Mouse (Mus musculus) hindbrain, embryonic 11.5 days (tissue): ENCODE measurements around the gene 1700001P01Rik. TPM values are rescaled to one million over a fixed set of nuclear protein-coding genes. Genes with fewer than 3 reads are reported as not detected.

Experiments
- ATAC-seq: fragments of 200-750 bp; cut with Nextera tagmentation; 2 replicates; pipeline ENCODE4 v1.8.0; 2017; ENCODE audit warnings: mild to moderate bottlenecking, moderate TSS enrichment, moderate library complexity; ENCODE audit not compliant: low FRiP score
- DNase-seq: peaks from one replicate; pipeline ENCODE4 v3.0.0-alpha.2; 2015; ENCODE audit warnings: low spot score
- H3K27ac ChIP-seq: fragments of 300-500 bp; sonication (generic); 2 replicates; pipeline ENCODE4 v1.5.1; 2014; ENCODE audit warnings: mild to moderate bottlenecking, low read depth, low read length
- H3K27me3 ChIP-seq: fragments of 300-500 bp; sonication (generic); 2 replicates; pipeline ENCODE4 v1.6.1; 2014; ENCODE audit warnings: mild to moderate bottlenecking, low read length, moderate library complexity, mixed read lengths; ENCODE audit not compliant: control insufficient read depth, insufficient read depth
- H3K36me3 ChIP-seq: fragments of 300-500 bp; sonication (generic); 2 replicates; pipeline ENCODE4 v1.6.1; 2014; ENCODE audit warnings: mild to moderate bottlenecking, low read length, moderate library complexity, mixed read lengths; ENCODE audit not compliant: control insufficient read depth, insufficient read depth
- H3K4me1 ChIP-seq: fragments of 300-500 bp; sonication (generic); replicated peaks from 2 replicates; pipeline ENCODE4 v1.6.1; 2014; ENCODE audit warnings: low read length, mixed read lengths; ENCODE audit not compliant: control insufficient read depth, insufficient read depth
- H3K4me2 ChIP-seq: fragments of 300-500 bp; sonication (generic); replicated peaks from 2 replicates; pipeline ENCODE4 v1.6.1; 2014; ENCODE audit warnings: mild to moderate bottlenecking, low read depth, low read length
- H3K4me3 ChIP-seq: fragments of 300-500 bp; sonication (generic); 2 replicates; pipeline ENCODE4 v1.5.1; 2014; ENCODE audit warnings: low read depth, low read length
- H3K9ac ChIP-seq: fragments of 300-500 bp; sonication (generic); 2 replicates; pipeline ENCODE4 v1.6.1; 2014; ENCODE audit warnings: low read depth, low read length
- H3K9me3 ChIP-seq: fragments of 300-500 bp; sonication (generic); 2 replicates; pipeline ENCODE4 v1.6.1; 2016; ENCODE audit warnings: low read length; ENCODE audit not compliant: control insufficient read depth
- WGBS: fragments of 180-500 bp; shearing (Covaris S2); extraction: QIAGEN DNeasy Blood & Tissue Kit; methylation state at CpG from one replicate; pipeline ENCODE4 v1.1.7; 2014; 5-methylcytosine and 5-hydroxymethylcytosine counted together
- polyA plus RNA-seq: library from polyadenylated mRNA; unstranded; fragments of >200 nt; fragmentation: Nextera tagmentation; extraction: Ambion mirVana; gene quantifications from 2 replicates; pipeline ENCODE4 v1.2.1, GENCODE M21; 2014

The 1700001P01Rik gene
- polyA plus RNA-seq, 1 experiment from 2014 or later: 0.39 TPM

DNA sequence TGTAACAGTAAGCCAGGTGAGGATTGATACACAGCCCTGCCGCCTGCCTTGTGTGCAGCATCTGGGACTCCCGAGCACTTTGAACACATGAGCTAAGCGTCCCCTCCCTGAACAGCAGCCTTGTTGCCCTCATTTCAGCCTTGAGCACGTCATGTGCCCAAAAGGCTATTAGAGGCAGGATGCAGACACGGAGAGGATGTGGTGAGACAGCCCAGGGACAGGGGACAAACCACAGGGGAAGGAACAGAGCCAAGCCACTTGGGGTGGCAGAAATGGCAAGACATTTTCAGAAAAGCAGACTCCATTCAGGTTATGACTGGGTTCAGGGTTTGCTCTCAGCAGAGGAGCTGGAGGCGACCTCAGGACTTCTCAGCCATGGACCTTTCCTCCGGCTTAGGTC, 47.4 kb downstream of the 1700001P01Rik start:
- Histone ChIP-seq H3K9me3 (no peaks in the 10 kb centered on the region), H3K9ac (no peak overlapping the region), H3K4me3 (no peak overlapping the region), H3K4me2 (no peak overlapping the region), H3K36me3 (0 out of 2 replicates have a peak, but pooled peaks cover 2% of the 10 kb centered on the region), H3K27me3 (no peaks in the 10 kb centered on the region), H3K27ac (no peak overlapping the region), H3K4me1 (no peaks in the 10 kb centered on the region)
- ATAC-seq (no peak), DNase-seq (no peak)
- WGBS: 86% methylated on average over 7 of the region's 7 CpGs

- no peaks in the 10 kb centered on the region for H3K4me1 ChIP-seq
Measured at GRCm38 (mm10) chr11:97723709-97724108, 52.0 kb downstream of the 1700001P01Rik start.

More at GRCm38 (mm10) chr11:97723709-97724108, 52.0 kb downstream of the 1700001P01Rik start:
- Histone ChIP-seq H3K9me3 (no peaks in the 10 kb centered on the region), H3K4me2 (no peak overlapping the region), H3K36me3 (peaks cover 20% of the 10 kb centered on the region), H3K27ac (no peak overlapping the region), H3K27me3 (no peaks in the 10 kb centered on the region), H3K4me3 (no peak overlapping the region), H3K9ac (no peak overlapping the region)
- DNase-seq: no peak
- 81% methylated on average over 7 of the region's 7 CpGs for WGBS
- ATAC-seq: no peak

Other genes with a start within 250 kb of the 1700001P01Rik start
- 1.9 and 2.2 TPM in 2 replicates for gene Srcin1, start 199.7 kb downstream of the 1700001P01Rik start, polyA plus RNA-seq
- gene Epop, start 146.2 kb downstream of the 1700001P01Rik start, polyA plus RNA-seq: 5.7 and 9.1 TPM in 2 replicates
- gene Mllt6, start 112.5 kb downstream of the 1700001P01Rik start, polyA plus RNA-seq: 4.1 and 4.2 TPM in 2 replicates
- gene Cisd3, start 90.1 kb downstream of the 1700001P01Rik start, polyA plus RNA-seq: 11.8 and 14.8 TPM in 2 replicates
- 16.9 and 18.6 TPM in 2 replicates for gene Pcgf2, start 75.4 kb downstream of the 1700001P01Rik start, polyA plus RNA-seq
- gene Psmb3, start 72.5 kb downstream of the 1700001P01Rik start, polyA plus RNA-seq: 468 and 507 TPM in 2 replicates
- gene Pip4k2b, start 31.2 kb downstream of the 1700001P01Rik start, polyA plus RNA-seq: 2.9 and 3.4 TPM in 2 replicates
- gene Cwc25, start 9.4 kb downstream of the 1700001P01Rik start, polyA plus RNA-seq: 13.1 and 17.0 TPM in 2 replicates
- gene Rpl23, start 6.5 kb upstream of the 1700001P01Rik start, polyA plus RNA-seq: 437 and 458 TPM in 2 replicates
- gene Lasp1, start 23.1 kb upstream of the 1700001P01Rik start, polyA plus RNA-seq: 45.8 and 61.1 TPM in 2 replicates
- 15.1 TPM in 2 replicates for gene B230217C12Rik, start 64.9 kb upstream of the 1700001P01Rik start, polyA plus RNA-seq
- 0.53 and 1.0 TPM in 2 replicates for gene Fbxo47, start 108.2 kb upstream of the 1700001P01Rik start, polyA plus RNA-seq
- 0.18 and 0.28 TPM in 2 replicates for gene Plxdc1, start 210.5 kb upstream of the 1700001P01Rik start, polyA plus RNA-seq
- 9.5 and 10.2 TPM in 2 replicates for gene Arl5c, start 220.3 kb upstream of the 1700001P01Rik start, polyA plus RNA-seq
- 13.1 and 18.3 TPM in 2 replicates for gene Cacnb1, start 247.1 kb upstream of the 1700001P01Rik start, polyA plus RNA-seq